Mouse (Mus musculus) gastrocnemius, postnatal 10 days (tissue): ENCODE results near the gene Ly6g6f. TPM values are rescaled to one million over a fixed set of nuclear protein-coding genes. Genes with fewer than 3 reads are reported as not detected.
"Not testable (repeated sequence)": the region's sequence is repeated elsewhere in the genome, so short reads cannot be mapped to it uniquely, and the experiment has no call there.

Experiments
- DNase-seq: peaks from one replicate; pipeline ENCODE4 v3.0.0; 2021; ENCODE audit warnings: mixed read lengths
- long read RNA-seq, 2 experiments: library from polyadenylated mRNA; stranded (forward); transcript quantifications; one replicate each; pipeline ENCODE4 v2.0.0; 2021
- total RNA-seq, 2 experiments: library from RNA; stranded (reverse); gene quantifications; 2 replicates each; pipeline ENCODE4 v1.2.3; 2021

Gene Ly6g6f
- total RNA-seq: under 1 TPM in 1 of 2 experiments, not detected in 1; 0.23 TPM
- long read RNA-seq, experiment 1: 0 reads
- long read RNA-seq, experiment 2: 0 reads

DNA sequence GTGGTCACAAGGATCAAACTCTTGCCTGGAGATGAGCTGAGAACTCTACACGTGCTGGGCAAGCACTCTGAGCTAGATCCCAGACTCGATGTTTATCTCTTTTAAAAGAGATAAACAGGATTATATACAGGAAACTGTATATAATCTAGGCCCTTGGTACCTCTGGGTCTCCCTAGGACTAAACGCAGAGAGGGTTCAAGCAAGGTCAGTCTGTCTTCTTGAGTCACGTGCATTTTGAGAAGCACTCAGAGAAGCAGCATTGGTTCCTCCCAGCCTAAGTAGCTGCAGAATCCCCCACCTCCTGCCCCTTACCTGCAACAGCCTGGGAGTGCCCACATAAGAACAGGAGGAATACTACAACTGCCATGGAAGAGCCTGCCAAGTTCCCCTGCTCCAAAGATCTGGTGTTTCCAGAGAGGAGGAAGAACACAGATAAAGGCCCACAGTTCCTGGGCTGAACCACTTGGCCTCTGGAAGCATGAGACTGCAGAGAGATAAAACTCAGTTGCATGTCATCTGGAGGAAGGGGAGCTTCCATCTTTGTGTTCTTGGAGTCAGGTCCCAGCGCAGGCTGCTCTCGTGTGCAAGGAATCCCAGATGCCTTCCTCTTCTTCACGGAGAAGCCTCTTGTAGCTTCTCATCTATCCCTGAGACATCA, at the start of gene Ly6g6f:
Gene Ly6g6f (minus strand): TSS at position 403 of the 658 bp plus-strand sequence.
- no peak for DNase-seq

DNA sequence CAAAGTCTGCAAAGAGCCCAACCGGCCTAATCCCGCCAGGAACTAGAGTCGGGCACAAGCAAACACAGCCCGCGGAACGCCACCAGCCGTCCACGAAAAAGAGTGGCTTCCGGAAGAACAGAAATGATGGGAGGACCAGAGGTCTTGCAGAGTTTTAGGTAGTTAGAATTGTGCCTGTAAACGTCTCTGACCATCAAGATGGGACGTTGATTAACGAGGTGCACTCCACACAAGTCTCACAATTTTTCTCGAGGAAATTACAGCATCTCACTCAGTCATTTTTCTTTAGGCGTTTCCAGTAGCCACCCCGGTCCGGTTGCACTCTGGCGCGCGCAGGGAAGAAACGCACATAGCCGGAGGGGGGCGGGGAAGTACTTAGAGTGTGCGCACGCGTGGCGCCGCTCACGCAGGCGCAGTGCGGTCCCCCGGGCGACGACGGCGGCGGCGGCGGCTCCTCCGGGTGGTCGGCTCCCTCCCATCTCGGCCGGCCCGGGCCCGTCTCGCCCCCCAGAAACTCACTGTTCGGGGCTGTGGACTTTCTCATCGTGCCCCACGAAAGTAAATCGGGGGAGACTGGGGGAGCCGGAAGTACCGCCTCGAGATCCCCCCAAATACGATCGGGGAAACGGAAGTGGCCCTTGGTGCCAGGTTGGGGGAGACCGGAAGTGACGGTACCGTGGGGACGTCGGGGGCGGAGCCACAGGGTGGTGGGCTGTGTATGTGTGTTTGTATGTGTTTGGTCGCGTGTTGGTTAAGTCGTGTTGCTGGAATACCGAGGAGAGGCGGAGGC, 49.6 kb upstream of the Ly6g6f start, which contains the start of gene Bag6:
Gene Bag6 (plus strand): TSS at position 378 of the 790 bp plus-strand sequence.
- peak; percentile 95 for DNase-seq

DNA sequence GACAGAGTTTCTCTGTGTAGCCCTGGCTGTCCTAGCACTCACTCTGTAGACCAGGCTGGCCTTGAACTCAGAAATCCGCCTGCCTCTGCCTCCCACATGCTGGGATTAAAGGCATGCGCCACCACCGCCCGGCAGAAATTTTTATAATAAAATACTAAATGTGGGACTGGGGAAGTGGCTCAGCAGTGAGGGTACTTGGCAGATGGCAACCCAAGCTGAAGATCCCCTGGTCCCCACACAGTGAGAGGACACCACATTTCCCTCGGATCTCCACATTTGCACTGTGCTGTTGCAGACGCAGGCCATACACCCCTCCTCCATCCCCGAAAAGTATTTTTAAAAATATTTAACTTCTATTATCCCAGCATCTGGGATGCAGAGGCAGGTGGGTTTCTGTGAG, 48.1 kb upstream of the Ly6g6f start:
- DNase-seq: no peak

DNA sequence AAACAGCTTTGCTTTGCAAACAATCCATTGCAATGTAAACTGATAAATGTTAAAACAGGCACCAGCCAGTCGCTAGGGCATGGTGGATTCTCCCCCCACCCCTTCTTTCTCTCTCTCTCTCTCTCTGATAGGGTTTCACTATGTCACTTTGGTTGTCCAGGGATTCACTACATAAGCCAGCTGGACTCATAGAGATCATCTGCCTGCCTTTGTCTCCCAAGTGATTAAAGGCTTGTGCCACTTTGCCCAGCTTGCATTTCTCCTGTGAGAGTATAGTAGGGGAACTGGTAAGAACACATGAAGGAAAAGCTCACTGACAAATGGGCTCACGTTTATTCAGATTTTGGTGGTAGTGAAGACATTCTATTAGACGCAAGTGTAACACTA, 46.8 kb upstream of the Ly6g6f start:
- no peak for DNase-seq

DNA sequence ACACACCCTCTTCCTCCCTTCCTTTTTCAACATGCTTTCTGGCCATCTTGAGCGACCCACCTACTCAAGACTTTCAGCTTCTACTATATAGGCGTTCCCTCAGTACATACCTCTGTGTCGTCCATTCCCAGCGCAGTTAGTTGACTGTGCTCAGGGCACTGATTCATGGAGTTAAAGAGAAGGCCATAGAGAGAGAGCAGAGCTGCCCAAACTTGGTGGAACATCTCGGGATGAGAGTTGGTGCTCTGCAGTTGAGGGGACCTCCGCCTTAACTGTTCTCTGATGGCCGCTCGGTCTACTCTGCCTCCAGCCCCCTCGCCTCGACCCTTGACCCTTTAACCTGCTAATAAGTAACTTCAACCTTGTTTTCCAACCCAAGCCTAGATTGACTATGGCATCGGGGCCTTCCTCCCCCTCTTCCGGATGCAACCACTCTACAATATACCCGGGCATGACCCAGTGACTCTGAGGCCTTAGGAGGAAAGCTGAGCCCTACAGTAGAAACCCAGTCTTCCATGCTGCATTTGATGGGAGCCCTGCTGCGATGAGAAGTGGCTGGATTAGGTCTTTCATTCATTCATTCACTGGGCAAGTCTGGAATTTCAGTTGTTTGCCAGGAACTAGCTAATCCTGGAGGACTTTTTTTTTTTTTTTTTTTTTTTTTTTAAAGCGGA, 46.2 kb upstream of the Ly6g6f start, which contains the start of gene Apom:
Gene Apom (minus strand): TSS at position 551 of the 674 bp plus-strand sequence.
- DNase-seq: no peak

DNA sequence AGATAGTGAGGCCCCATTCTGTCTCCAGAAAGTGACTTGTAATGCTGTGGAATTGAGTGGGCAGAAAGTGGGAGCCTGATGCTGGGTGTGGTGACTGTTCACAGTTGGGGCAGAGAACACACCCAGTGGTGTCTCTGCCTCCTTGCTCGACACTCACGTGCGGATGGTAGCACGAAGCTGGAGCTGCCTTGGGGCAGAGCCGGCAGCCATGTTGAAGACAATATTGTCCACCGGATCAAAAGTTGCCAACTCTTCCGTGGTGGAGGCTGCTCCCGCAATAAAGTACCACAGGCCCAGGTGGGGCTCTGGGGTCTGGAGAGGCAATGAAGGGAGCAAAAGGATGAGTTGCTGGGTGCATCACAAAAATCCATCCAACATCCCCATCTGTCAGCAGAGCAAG, 45.6 kb upstream of the Ly6g6f start:
- DNase-seq: no peak

DNA sequence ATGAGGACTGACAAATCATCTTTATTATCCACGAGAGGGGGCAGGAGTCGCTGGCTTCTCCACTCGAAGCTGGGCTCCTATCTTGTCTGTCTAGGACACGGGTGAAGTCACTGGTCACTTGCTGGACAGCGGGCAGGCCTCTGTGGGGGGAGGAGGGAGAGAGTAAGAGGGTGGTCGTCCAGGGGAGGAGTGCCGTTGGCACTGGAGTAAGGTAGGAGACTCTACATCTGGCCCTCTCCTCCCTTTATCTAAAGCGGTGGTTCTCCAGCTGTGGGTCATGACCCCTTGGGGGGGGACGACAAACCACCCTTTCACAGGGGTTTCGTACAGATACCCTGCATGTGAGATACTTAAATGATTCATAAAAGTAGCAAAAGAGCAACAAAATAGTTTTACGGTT, 43.6 kb upstream of the Ly6g6f start:
- DNase-seq: no peak

DNA sequence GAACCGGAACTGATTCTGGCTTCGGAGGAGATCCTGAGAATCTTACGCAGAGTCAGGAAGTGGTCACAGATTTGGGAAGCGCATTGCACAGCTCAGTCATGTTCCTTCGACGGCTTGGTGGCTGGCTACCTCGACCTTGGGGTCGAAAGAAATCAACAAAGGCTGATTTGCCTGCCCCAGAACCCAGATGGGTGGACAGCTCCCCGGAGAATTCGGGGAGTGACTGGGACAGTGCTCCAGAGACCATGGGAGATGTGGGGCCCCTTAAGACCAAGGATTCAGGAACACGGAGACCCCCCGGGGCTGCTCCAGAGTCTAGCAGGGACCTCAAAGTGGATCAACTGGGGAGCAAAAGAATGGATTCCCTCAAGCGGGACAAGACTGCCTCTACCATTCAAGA, 41.6 kb upstream of the Ly6g6f start:
- no peak for DNase-seq

DNA sequence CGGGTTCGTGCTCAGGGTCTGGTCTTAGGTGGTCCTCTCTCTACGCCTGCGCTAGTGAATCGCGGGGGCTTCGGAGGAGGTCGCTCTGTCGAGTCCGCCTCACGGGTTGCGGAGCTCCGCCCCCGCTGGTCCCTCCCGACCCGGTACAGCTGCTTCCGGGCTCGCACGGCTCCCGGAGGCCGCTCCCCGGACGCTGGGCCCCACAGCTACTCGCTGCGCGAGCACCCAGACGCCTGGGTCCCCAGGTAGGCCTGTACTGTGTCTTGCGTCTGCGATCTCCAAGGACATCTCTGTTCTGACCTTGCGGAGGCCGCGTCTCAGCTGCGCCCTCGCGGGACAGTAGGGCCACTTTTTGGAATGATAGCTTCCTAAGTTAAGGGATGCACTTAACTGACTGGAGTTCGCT, 40.8 kb upstream of the Ly6g6f start, which contains the start of gene D17H6S53E:
Gene D17H6S53E (plus strand): TSS at position 168 of the 406 bp plus-strand sequence.
- peak; percentile 74 for DNase-seq

DNA sequence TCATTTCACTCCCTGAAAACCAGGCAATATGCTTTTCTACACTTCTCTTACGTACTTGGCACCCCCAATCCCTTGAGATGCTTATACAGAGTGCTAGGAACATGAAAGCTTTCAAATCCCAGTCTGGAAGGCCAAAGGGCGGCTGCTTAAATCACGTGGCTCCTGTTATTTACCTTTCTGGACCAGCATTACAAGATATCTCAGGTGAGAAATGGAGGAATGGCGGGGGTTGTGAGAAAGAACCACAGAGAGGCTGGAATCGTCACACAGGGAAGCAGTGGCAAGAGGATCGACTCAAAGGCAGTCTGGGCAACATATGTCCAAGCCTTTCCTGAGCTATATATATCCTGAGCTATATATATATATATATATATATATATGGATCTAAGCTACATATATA, 40.2 kb upstream of the Ly6g6f start:
- no peak for DNase-seq

DNA sequence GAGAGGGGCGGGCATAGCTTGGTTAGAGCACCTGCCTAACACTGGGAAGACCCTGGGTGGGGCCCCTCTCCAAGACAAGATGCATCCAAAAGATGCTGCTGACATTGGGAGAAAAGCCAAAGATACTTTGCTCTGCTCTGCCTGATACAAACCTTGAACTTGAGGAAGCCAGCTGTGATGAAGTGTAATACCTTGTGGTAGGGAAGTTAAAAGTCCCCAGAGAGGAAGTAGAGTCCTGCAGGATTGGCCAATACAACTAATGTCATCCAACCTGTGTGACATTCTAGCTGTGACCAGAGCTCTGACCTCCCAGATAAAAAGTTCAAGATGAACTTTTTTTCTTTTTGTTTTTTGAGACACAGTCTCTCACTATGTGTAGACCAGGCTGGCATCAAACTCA, 39.7 kb upstream of the Ly6g6f start:
- no peak for DNase-seq

DNA sequence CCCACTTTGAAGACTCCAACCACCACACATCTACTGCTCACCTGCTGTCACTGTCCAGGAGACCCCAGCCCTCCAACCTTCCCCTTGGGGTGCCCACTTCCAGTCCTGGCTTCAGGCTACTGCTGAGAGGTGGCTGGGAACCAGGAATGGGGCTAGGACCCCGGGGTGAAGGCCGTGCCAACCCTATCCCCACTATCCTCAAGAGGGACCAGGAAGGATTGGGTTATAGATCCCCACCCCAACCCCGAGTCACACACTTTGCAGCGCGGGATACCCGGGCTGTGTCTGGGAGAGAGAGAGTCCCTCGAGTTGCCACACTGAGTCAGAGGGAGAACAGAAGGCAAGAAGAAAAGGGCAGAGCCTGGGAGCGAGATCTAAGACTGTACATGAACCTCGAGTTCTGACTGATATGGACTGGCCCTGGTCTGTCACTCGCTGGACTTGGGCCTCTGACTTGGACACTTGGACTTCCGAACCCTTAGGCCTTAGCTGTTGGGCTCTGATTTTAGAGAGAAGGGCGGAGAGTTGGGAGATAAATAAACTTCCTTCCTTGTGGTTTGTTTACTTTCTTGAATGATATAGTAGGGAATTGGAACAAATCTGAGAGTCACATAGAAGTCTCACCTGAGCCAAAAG, 39.0 kb upstream of the Ly6g6f start:
- DNase-seq: not testable (repeated sequence)

DNA sequence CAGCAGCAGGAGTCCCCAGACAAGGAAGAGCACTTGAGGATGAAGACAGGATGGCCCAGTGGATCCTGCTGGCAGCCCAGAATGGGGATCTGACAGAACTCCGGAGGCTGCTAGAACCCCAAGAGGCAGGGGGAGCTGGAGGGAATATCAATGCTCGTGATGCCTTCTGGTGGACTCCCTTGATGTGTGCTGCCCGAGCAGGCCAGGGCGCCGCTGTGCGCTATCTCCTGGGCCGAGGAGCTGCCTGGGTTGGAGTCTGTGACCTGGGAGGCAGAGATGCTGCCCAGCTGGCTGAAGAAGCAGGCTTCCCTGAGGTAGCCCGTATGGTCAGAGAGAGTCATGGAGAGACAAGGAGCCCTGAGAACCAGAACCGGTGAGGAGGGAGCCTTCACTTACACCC, 37.9 kb upstream of the Ly6g6f start:
- DNase-seq: not testable (repeated sequence)

DNA sequence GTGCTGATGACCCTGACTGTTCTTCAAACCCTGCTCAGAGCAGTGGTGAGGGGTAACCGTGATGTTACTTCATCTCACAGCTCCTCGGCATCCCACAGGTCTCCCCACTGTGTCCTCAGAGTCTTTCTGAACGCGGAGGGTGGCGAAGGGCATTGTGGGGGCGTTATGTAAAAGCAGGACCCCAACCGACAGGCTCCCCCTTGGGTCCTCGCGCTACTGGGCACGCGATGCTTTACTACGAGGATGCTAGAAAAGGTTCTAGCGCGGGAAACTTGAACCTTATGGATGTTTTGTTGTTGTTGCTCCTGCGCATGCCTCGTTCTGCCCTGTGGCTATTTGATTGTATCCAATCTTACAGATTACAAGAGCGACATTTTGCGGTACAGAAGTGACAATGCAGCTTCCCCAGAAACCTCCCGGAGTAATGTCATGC, 36.5 kb upstream of the Ly6g6f start, which contains the start of gene Csnk2b:
Gene Csnk2b (minus strand): TSS at position 183 of the 433 bp plus-strand sequence.
- DNase-seq: peak; percentile 39

DNA sequence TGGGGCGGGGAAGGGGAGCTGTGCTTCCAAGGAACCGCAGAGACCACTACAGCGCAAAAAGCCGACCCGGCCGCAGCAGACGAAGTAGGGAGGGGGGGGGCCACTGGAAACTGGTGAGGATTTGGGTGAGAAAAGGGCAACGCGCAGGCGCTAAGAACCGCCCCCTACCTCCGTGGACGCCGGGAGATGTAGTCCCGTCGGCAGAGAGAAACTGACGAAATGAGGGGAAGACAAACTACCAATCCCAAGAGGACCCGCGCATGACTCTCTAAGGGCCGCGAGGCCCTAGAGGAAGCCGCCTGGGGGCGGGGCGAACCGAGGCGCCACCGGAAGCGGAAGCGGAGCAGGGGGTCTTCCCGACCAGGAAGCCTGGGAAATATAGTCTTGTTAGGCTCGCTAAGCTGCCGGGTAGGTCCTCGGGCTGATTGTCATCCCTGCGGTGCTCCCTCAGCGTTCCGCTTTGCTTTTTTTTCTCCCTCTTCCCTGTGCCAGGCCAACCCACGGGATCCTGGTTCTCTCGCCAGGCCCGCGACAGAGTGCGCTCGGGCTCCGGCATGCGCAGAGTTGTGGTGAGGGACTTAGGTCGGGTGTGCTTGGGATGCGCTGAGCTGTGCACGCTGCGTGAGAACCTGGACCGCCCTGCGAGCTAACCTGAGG, 35.9 kb upstream of the Ly6g6f start, which contains the start of gene Gpank1:
Gene Gpank1 (plus strand): TSS at position 313 of the 657 bp plus-strand sequence.
- DNase-seq: peak; percentile 96

DNA sequence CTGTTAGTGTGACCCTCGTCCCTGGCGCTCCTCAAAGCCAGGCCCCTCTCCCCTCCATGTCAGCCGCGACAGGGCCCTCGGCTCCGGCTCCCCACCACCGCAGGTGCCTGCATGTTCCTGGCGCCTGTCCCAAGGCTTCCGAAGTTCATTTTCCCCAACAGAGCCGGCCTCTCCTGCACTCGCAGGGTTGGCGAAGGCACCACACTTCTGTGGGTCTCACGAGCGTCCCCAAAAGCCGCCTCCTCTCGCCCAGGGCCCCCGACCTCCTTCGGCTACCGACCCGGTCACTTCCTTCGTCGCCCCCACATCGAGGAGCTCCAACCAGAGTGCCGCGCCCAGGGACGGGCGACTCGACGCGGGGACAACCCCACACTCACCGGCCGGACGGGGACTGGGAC, 35.3 kb upstream of the Ly6g6f start:
- peak; percentile 61 for DNase-seq

DNA sequence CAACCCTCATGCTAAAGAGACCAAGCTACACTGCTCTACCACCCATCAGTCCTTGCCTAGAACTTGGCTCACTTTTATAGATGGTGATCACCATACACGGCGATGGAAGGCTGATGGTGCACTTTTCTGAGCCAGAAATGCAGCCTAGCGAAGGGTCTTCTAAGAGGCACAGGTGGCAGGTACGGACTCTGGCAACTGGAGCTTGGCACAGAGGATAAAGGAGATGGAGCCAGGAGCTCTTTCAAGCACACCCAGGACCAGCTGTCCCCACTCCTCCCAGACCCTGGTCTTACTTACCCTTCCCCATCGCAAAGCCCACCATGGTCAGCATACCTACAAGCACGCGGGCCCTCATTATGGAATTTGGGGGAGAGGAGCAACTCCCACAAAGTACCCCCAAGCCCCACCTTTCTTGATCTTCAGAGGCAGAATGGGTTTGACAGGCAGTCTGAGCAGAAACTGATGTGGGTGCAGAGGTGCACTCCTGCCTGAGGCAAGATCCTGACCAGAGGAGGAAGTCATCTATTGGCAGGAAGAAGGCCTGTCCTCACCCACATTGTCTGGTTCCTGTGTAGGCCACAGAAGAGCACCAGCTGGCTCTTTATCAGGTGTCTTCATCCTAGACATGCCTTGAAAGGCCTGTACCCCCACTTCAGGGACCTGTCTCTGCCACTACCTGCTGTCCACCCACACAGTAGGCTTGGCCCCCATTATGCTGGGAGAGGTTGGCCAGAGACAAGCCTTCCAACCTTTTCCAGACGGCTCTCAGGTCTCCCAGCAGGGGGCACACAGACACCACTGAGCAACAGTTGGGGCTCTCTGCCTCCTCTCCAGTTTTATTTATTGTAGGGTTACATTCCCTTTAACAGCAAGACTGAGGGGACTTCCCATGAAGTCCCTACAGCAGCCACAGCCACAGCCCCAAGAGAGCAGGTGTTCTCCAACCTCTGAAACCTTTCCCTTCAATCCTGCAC, 29.9 kb upstream of the Ly6g6f start, which contains the start of gene Ly6g5b:
Gene Ly6g5b (minus strand): TSS at position 383 of the 974 bp plus-strand sequence.
- no peak for DNase-seq

DNA sequence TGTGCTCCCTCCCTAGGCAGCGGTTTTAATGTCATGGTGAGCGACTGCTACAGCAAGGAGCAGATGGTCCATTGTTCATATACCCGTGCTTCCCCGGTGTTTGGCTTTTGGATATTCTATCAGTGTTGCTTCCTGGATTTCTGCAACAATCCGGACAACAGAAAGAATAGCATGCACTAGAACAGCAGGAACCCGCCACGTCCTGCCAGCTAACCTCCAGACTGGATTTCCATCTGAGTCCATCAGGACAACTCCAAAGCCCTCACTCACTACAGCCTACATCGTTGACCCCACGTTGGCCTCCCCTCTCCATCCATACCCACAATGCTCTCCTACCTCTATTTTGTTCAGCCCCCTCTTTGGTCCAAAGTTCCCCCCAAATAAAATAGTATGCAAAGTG, 26.4 kb upstream of the Ly6g6f start:
- DNase-seq: no peak

DNA sequence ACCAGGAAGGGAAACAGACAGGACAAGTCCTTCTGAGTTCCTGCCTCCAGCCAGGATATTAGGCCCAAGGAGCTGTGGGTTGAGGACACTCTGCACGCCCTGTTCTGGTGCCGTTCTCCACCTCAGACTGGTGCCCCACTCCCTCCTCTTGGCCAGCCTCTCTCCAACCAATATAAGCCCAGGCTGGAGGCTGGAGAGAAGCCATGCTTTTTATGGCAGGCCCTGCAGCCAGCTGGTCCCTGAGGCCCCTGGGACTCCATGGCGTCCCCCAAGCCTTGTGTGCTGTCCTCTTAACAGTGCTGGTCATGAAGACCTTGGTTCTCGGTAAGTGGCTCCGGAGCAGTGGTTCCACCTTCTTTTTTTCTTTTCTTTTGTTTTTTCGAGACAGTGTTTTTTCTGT, 22.7 kb upstream of the Ly6g6f start, which contains the start of gene Ly6g5c:
Gene Ly6g5c (plus strand): TSS at position 183 of the 400 bp plus-strand sequence.
- DNase-seq: no peak

DNA sequence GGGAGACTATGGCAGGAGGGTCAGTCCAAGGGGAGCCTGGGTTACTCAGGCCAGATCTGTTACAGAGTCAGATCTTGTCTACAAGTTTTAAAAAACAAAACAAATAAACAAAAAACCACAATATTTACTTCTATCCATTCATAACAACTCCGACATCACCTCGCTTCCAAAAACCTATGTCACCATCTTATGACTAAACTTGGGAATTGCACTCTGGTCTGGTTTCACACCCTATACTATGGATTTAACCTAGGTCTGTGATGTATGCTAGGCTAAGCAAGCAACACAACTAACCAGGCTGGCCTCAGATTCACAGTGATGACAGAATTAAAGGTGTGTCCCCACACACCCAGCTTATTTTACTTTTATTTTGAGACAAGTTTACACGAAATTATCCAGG, 21.1 kb upstream of the Ly6g6f start:
- no peak for DNase-seq
